Mouse (Mus musculus): ENCODE results near the gene Spsb2. TPM values are rescaled to one million over a fixed set of nuclear protein-coding genes. Genes with fewer than 3 reads are reported as not detected.

Spsb2 gene
- polyA plus RNA-seq, 1 experiment from 2014 or later = 6.3 TPM

- ATAC-seq (ENCODE audit: insufficient read depth, low FRiP score, low TSS enrichment) (no peak), DNase-seq (ENCODE audit: low spot score) (no peak)
- Histone ChIP-seq H3K9ac (ENCODE audit: low read length) (peak overlapping the region; percentile 64), H3K27ac (ENCODE audit: low read depth, low read length) (no peak overlapping the region), H3K9me3 (ENCODE audit: control insufficient read depth, low read length) (no peaks in the 10 kb centered on the region), H3K4me3 (ENCODE audit: low read depth, low read length) (peak overlapping the region; percentile 44; the same call in 1 of the 2 replicates), H3K27me3 (ENCODE audit: control insufficient read depth, insufficient read depth, low read length) (peaks cover 10% of the 10 kb centered on the region), H3K4me2 (ENCODE audit: low read depth) (peak overlapping the region; percentile 86), H3K36me3 (ENCODE audit: control insufficient read depth, insufficient read depth, low read length) (no peaks in the 10 kb centered on the region), H3K4me1 (ENCODE audit: control insufficient read depth, insufficient read depth, low read length) (peaks cover 14% of the 10 kb centered on the region; the same call in 1 of the 2 replicates)
- 59% methylated on average over 7 of the region's 7 CpGs for WGBS
Observed at GRCm38 (mm10) chr6:124770013-124770412, 38.4 kb upstream of the Spsb2 start.

- H3K27me3 ChIP-seq (ENCODE audit: control insufficient read depth, insufficient read depth, low read length) = peaks cover 10% of the 10 kb centered on the region
Observed at GRCm38 (mm10) chr6:124770511-124770910, 38.0 kb upstream of the Spsb2 start.

GRCm38 (mm10) chr6:124779222-124779983 lies 29.1 kb upstream of the Spsb2 start, which contains the start of gene Lrrc23:
Gene Lrrc23, minus strand, starts transcription at chr6:124779727.
- Histone ChIP-seq H3K27me3 (ENCODE audit: control insufficient read depth, insufficient read depth, low read length) (no peaks in the 10 kb centered on the region), H3K4me1 (ENCODE audit: control insufficient read depth, insufficient read depth, low read length) (0 out of 2 replicates have a peak, but pooled peaks cover 5% of the 10 kb centered on the region), H3K9ac (ENCODE audit: low read length) (peak within 1 kb of the TSS; percentile 37), H3K27ac (ENCODE audit: low read depth, low read length) (no peak within 1 kb of the TSS), H3K4me2 (ENCODE audit: low read depth) (peak within 1 kb of the TSS; percentile 52), H3K36me3 (ENCODE audit: control insufficient read depth, insufficient read depth, low read length) (no peaks in the 10 kb centered on the region), H3K4me3 (ENCODE audit: low read depth, low read length) (peak within 1 kb of the TSS; percentile 32), H3K9me3 (ENCODE audit: control insufficient read depth, low read length) (no peaks in the 10 kb centered on the region)
- DNase-seq (ENCODE audit: low spot score) (peak; percentile 68), ATAC-seq (ENCODE audit: insufficient read depth, low FRiP score, low TSS enrichment) (no peak)
- WGBS = 2% methylated on average over 23 of the region's 23 CpGs

More at GRCm38 (mm10) chr6:124770511-124770910, 38.0 kb upstream of the Spsb2 start:
- H3K9me3 ChIP-seq (ENCODE audit: control insufficient read depth, low read length) = no peaks in the 10 kb centered on the region
- H3K36me3 ChIP-seq (ENCODE audit: control insufficient read depth, insufficient read depth, low read length) = no peaks in the 10 kb centered on the region
- 89% methylated on average over 15 of the region's 15 CpGs for WGBS
- peaks cover 14% of the 10 kb centered on the region; the same call in 1 of the 2 replicates for H3K4me1 ChIP-seq (ENCODE audit: control insufficient read depth, insufficient read depth, low read length)
- no peak overlapping the region for H3K4me2 ChIP-seq (ENCODE audit: low read depth)
- no peak overlapping the region for H3K4me3 ChIP-seq (ENCODE audit: low read depth, low read length)
- H3K27ac ChIP-seq (ENCODE audit: low read depth, low read length) = no peak overlapping the region
- DNase-seq (ENCODE audit: low spot score) (no peak), ATAC-seq (ENCODE audit: insufficient read depth, low FRiP score, low TSS enrichment) (no peak)
- H3K9ac ChIP-seq (ENCODE audit: low read length) = no peak overlapping the region

GRCm38 (mm10) chr6:124779984-124780416 lies 28.5 kb upstream of the Spsb2 start:
- no peak overlapping the region for H3K27ac ChIP-seq (ENCODE audit: low read depth, low read length)
- no peak overlapping the region for H3K9ac ChIP-seq (ENCODE audit: low read length)
- no peak for ATAC-seq (ENCODE audit: insufficient read depth, low FRiP score, low TSS enrichment)
- H3K4me2 ChIP-seq (ENCODE audit: low read depth) = peak overlapping the region; percentile 52
- whole genome bisulfite sequencing = 7% methylated on average over 10 of the region's 10 CpGs
- DNase-seq (ENCODE audit: low spot score) = no peak
- H3K36me3 ChIP-seq (ENCODE audit: control insufficient read depth, insufficient read depth, low read length) = no peaks in the 10 kb centered on the region
- H3K27me3 ChIP-seq (ENCODE audit: control insufficient read depth, insufficient read depth, low read length) = no peaks in the 10 kb centered on the region
- 0 out of 2 replicates have a peak, but pooled peaks cover 5% of the 10 kb centered on the region for H3K4me1 ChIP-seq (ENCODE audit: control insufficient read depth, insufficient read depth, low read length)
- H3K9me3 ChIP-seq (ENCODE audit: control insufficient read depth, low read length) = no peaks in the 10 kb centered on the region
- peak overlapping the region; percentile 32 for H3K4me3 ChIP-seq (ENCODE audit: low read depth, low read length)

- DNase-seq (ENCODE audit: low spot score) (no peak), ATAC-seq (ENCODE audit: insufficient read depth, low FRiP score, low TSS enrichment) (no peak)
- no peaks in the 10 kb centered on the region for H3K9me3 ChIP-seq (ENCODE audit: control insufficient read depth, low read length)
- H3K27ac ChIP-seq (ENCODE audit: low read depth, low read length) = no peak overlapping the region
- no peaks in the 10 kb centered on the region for H3K36me3 ChIP-seq (ENCODE audit: control insufficient read depth, insufficient read depth, low read length)
- 92% methylated on average over 7 of the region's 7 CpGs for WGBS
- no peak overlapping the region for H3K9ac ChIP-seq (ENCODE audit: low read length)
- H3K4me3 ChIP-seq (ENCODE audit: low read depth, low read length) = no peak overlapping the region
- H3K27me3 ChIP-seq (ENCODE audit: control insufficient read depth, insufficient read depth, low read length) = no peaks in the 10 kb centered on the region
- 0 out of 2 replicates have a peak, but pooled peaks cover 5% of the 10 kb centered on the region for H3K4me1 ChIP-seq (ENCODE audit: control insufficient read depth, insufficient read depth, low read length)
- no peak overlapping the region for H3K4me2 ChIP-seq (ENCODE audit: low read depth)
Observed at GRCm38 (mm10) chr6:124780917-124781316, 27.5 kb upstream of the Spsb2 start.

GRCm38 (mm10) chr6:124782436-124782835 lies 26.0 kb upstream of the Spsb2 start:
- ATAC-seq (ENCODE audit: insufficient read depth, low FRiP score, low TSS enrichment) (peak; percentile 35; the same call in 1 of the 2 replicates), DNase-seq (ENCODE audit: low spot score) (no peak)
- H3K4me2 ChIP-seq (ENCODE audit: low read depth) = no peak overlapping the region
- 0 out of 2 replicates have a peak, but pooled peaks cover 5% of the 10 kb centered on the region for H3K4me1 ChIP-seq (ENCODE audit: control insufficient read depth, insufficient read depth, low read length)
- H3K27ac ChIP-seq (ENCODE audit: low read depth, low read length) = no peak overlapping the region
- no peaks in the 10 kb centered on the region for H3K36me3 ChIP-seq (ENCODE audit: control insufficient read depth, insufficient read depth, low read length)
- no peak overlapping the region for H3K9ac ChIP-seq (ENCODE audit: low read length)
- no peaks in the 10 kb centered on the region for H3K9me3 ChIP-seq (ENCODE audit: control insufficient read depth, low read length)
- H3K27me3 ChIP-seq (ENCODE audit: control insufficient read depth, insufficient read depth, low read length) = no peaks in the 10 kb centered on the region
- 30% methylated on average over 6 of the region's 6 CpGs for WGBS
- H3K4me3 ChIP-seq (ENCODE audit: low read depth, low read length) = no peak overlapping the region

- Histone ChIP-seq H3K36me3 (ENCODE audit: control insufficient read depth, insufficient read depth, low read length) (no peaks in the 10 kb centered on the region), H3K4me3 (ENCODE audit: low read depth, low read length) (no peak overlapping the region), H3K9ac (ENCODE audit: low read length) (no peak overlapping the region), H3K27ac (ENCODE audit: low read depth, low read length) (no peak overlapping the region), H3K4me1 (ENCODE audit: control insufficient read depth, insufficient read depth, low read length) (no peaks in the 10 kb centered on the region), H3K4me2 (ENCODE audit: low read depth) (no peak overlapping the region), H3K9me3 (ENCODE audit: control insufficient read depth, low read length) (no peaks in the 10 kb centered on the region), H3K27me3 (ENCODE audit: control insufficient read depth, insufficient read depth, low read length) (no peaks in the 10 kb centered on the region)
- DNase-seq (ENCODE audit: low spot score) (no peak), ATAC-seq (ENCODE audit: insufficient read depth, low FRiP score, low TSS enrichment) (no peak)
- 58% methylated on average over 8 of the region's 8 CpGs for WGBS
Observed at GRCm38 (mm10) chr6:124786756-124787420, 21.6 kb upstream of the Spsb2 start.

- H3K36me3 ChIP-seq (ENCODE audit: control insufficient read depth, insufficient read depth, low read length) = no peaks in the 10 kb centered on the region
- 78% methylated on average over 10 of the region's 10 CpGs for WGBS
- no peak overlapping the region for H3K4me3 ChIP-seq (ENCODE audit: low read depth, low read length)
- no peak for DNase-seq (ENCODE audit: low spot score)
- no peaks in the 10 kb centered on the region for H3K27me3 ChIP-seq (ENCODE audit: control insufficient read depth, insufficient read depth, low read length)
- no peak overlapping the region for H3K4me2 ChIP-seq (ENCODE audit: low read depth)
- no peak overlapping the region for H3K27ac ChIP-seq (ENCODE audit: low read depth, low read length)
- H3K4me1 ChIP-seq (ENCODE audit: control insufficient read depth, insufficient read depth, low read length) = no peaks in the 10 kb centered on the region
- no peak overlapping the region for H3K9ac ChIP-seq (ENCODE audit: low read length)
- no peak for ATAC-seq (ENCODE audit: insufficient read depth, low FRiP score, low TSS enrichment)
- H3K9me3 ChIP-seq (ENCODE audit: control insufficient read depth, low read length) = no peaks in the 10 kb centered on the region
Observed at GRCm38 (mm10) chr6:124787722-124788121, 20.7 kb upstream of the Spsb2 start.
